Mouse (Mus musculus) heart, adult 2 months (tissue): ENCODE measurements around the gene Cnfn. TPM values are rescaled to one million over a fixed set of nuclear protein-coding genes. Genes with fewer than 3 reads are reported as not detected.

Experiments used
- DNase-seq, 2 experiments: peaks; one replicate each; pipeline ENCODE4 v3.0.0; 2021
- H3K27ac ChIP-seq: fragments of 200-600 bp; 2 replicates; pipeline ENCODE4 v1.8.1; 2022
- H3K27me3 ChIP-seq: fragments of 200-500 bp; 2 replicates; pipeline ENCODE4 v1.6.1; 2012; ENCODE audit warnings: mild to moderate bottlenecking, low read length, inconsistent platforms, mixed read lengths; ENCODE audit not compliant: control insufficient read depth, insufficient read depth
- H3K36me3 ChIP-seq: fragments of 200-500 bp; 2 replicates; pipeline ENCODE4 v1.6.1; 2012; ENCODE audit warnings: low read length, inconsistent platforms; ENCODE audit not compliant: control insufficient read depth, insufficient read depth
- H3K4me1 ChIP-seq: fragments of 200-500 bp; 2 replicates; pipeline ENCODE4 v1.6.1; 2011; ENCODE audit warnings: low read length; ENCODE audit not compliant: control insufficient read depth, insufficient read depth
- H3K4me3 ChIP-seq: fragments of 200-600 bp; 2 replicates; pipeline ENCODE4 v1.8.1; 2022
- H3K79me2 ChIP-seq: fragments of 200-500 bp; replicated peaks from 2 replicates; pipeline ENCODE4 v1.6.1; 2012; ENCODE audit warnings: mild to moderate bottlenecking, inconsistent platforms, low read length, moderate library complexity, mixed read lengths; ENCODE audit not compliant: control insufficient read depth, insufficient read depth
- H3K9ac ChIP-seq: fragments of 200-500 bp; 2 replicates; pipeline ENCODE4 v1.6.1; 2012; ENCODE audit warnings: low read depth, mild to moderate bottlenecking, control low read depth, inconsistent platforms, low read length, mixed read lengths
- CTCF ChIP-seq: fragments of 200-600 bp; IDR thresholded peaks from 2 replicates; pipeline ENCODE4 v1.8.1; 2022; ENCODE audit warnings: antibody characterized with exemption, mild to moderate bottlenecking, moderate library complexity
- EP300 ChIP-seq: fragments of 200-500 bp; IDR thresholded peaks from 2 replicates; pipeline ENCODE4 v1.6.1; 2011; ENCODE audit warnings: low read depth, low read length, control low read depth; ENCODE audit not compliant: insufficient read depth
- POLR2A ChIP-seq: fragments of 200-500 bp; IDR thresholded peaks from 2 replicates; pipeline ENCODE4 v1.6.1; 2011; ENCODE audit warnings: mild to moderate bottlenecking, low read depth, low read length, control low read depth; ENCODE audit not compliant: insufficient read depth
- WGBS: fragments of 180-500 bp; shearing (Covaris S2); methylation state at CpG from one replicate; pipeline ENCODE4 v1.1.7; 2018; 5-methylcytosine and 5-hydroxymethylcytosine counted together
- intact Hi-C: fragments of 180-260 bp; cut with DNase I; formaldehyde crosslinking; loops from one replicate; pipeline ENCODE4 v1.15.1; 2025
- polyA plus RNA-seq: library from polyadenylated mRNA; depleted of rRNA; stranded (reverse); fragments of >200 nt; gene quantifications from 2 replicates; pipeline ENCODE4 v1.2.3, GENCODE M21; 2012
- total RNA-seq, 2 experiments: library from RNA; stranded (reverse); gene quantifications; 2 replicates each; pipeline ENCODE4 v1.2.3; 2021

Gene Cnfn
- total and polyA plus RNA-seq, 3 experiments: not detected

DNA sequence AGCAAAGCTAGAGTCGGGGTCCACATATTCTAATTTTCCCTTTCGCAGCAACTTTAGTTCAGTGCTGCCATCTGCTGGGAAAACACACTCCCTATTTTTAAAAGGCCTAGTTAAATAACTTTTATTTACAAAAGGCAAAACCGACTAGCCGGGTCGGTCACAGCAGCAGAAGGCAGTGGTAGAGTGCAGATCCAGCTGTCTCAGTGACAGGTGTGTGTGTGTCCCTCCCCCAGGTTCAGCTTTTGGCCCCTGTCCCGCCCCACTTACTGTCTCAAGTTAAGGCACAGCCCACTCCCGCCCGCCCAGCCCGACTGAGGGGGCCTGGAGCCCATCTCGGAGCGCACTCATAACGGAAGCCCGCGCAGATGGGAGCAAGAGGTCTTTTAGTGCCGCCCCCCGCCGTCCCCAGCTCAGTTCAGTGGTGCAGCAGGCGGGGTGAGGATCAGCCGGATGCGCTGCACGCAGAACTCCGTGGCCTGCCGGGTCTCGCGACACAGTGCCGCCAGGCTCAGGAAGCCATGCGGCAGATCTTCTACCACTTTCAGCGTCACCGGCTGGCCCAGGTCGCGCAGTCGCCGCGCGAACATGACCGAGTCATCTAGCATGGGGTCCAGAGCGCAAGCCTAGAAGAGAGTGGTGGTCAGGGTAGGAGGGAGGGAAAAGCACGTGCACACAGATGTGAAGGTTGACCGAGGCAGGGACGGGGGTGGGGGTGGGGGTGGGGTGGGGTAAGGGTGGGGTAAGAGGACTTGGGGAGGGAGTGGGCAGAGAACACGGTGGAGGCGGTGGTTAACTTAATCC, 10.2 kb upstream of the Cnfn start:
- H3K79me2 ChIP-seq: no peaks in the 10 kb centered on the region
- H3K4me3 ChIP-seq: peak overlapping the region; percentile 28; the same call in 1 of the 2 replicates
- no peaks in the 10 kb centered on the region for H3K27me3 ChIP-seq
- DNase-seq: peak; percentile 64 to 65
- peak overlapping the region; percentile 21 for H3K27ac ChIP-seq
- WGBS: 22% methylated on average over 42 of the region's 42 CpGs
- peak overlapping the region; percentile 4; the same call in 1 of the 2 replicates for H3K9ac ChIP-seq
- peaks cover 7% of the 10 kb centered on the region for H3K4me1 ChIP-seq
- peak; percentile 68 for TF ChIP-seq CTCF
- TF ChIP-seq POLR2A: no peak
- intact Hi-C loops: loop anchor here (2.0 to 5.0 kb wide), 2 partner anchors 15 to 132 kb away; no protein-coding TSS in a partner anchor
- H3K36me3 ChIP-seq: peaks cover 2% of the 10 kb centered on the region

DNA sequence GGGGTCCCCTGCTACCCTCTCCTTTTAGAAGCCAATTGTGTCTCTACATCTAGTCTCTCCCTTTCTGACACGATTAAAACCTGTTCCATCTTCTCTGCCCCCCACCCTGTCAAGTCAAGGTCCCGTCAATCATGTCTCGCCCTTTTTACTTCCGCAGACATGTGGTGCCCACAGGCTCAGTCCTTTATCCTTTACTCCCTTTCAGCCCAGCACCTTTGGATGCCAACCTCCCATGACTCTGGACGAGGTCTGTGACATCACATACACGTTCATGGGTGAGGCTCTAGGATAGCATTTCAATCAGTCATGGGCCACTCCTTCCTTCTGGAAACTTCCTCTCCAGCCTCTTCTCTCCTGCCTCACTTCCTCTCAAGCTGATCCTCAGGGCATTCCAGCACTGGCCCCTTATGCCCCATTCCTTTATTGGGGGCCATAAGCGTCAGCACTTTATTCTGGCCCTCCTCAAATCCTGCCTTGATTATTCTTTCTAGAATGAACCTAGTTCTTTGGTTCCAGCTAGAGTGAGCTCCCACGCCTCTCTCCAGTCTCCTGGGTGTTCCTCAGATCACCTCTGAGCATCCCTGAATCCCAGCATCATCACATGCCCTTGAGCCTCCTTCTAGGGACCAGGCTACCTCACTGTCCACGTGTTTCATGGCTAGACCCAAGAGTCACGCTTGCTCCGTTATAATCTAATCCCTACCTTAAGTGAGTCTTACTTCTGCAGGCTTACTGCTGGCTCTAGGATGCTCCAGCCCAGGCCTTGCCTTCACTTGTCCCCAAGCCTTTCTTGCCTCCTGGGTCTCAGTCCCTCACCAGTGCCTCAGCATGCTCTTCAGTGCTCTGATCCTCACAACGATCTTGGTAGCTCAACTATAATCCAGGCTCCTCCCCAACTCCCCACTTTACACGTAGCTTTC, 8.9 kb upstream of the Cnfn start:
- DNase-seq: no peak
- Histone ChIP-seq H3K36me3 (peaks cover 2% of the 10 kb centered on the region), H3K4me3 (no peak overlapping the region), H3K79me2 (no peaks in the 10 kb centered on the region), H3K9ac (no peak overlapping the region), H3K27ac (no peak overlapping the region), H3K4me1 (peaks cover 5% of the 10 kb centered on the region), H3K27me3 (no peaks in the 10 kb centered on the region)
- WGBS: 74% methylated on average over 13 of the region's 13 CpGs
- no peak for TF ChIP-seq CTCF
- TF ChIP-seq EP300: peak; percentile 21; the same call in 1 of the 2 replicates
- peak; percentile 52 for TF ChIP-seq POLR2A
- intact Hi-C loops: loop anchor here (2.0 to 5.0 kb wide), 2 partner anchors 16 to 131 kb away; no protein-coding TSS in a partner anchor

DNA sequence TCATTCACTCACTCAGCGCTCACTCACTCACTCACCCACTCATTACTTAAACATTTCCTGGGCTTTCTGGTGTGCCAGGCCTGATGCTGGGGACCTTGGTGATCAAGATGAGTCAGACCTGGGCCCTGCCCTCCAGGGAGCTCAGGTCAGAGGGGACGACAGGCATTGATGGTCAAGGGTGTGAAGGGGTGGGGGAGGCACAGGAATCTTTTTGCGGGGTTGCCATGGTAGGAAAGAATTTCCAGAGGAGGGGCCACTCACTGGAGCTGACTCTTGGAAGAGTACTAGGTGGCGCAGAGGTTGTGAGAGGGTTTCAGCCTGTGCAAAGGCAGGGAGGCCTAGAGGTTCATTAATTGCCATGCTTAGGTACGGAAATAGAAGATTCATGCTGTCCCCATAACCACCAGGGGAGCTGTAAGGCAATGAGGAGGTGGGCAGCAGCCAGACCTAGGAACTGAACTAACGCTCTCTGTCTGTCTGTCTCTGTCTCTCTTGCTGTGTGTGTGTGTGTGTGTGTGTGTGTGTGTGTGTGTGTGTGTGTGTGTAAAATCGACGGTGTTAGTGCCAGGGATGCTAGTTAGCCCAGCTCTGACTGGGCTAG, 7.7 kb upstream of the Cnfn start:
- no peaks in the 10 kb centered on the region for H3K27me3 ChIP-seq
- TF ChIP-seq POLR2A (no peak), CTCF (peak; percentile 41)
- H3K27ac ChIP-seq: no peak overlapping the region; the same call in 1 of the 2 replicates
- DNase-seq: no peak
- H3K36me3 ChIP-seq: peaks cover 2% of the 10 kb centered on the region
- peak overlapping the region; percentile 56 for H3K4me3 ChIP-seq
- H3K9ac ChIP-seq: no peak overlapping the region; the same call in 1 of the 2 replicates
- no peaks in the 10 kb centered on the region for H3K79me2 ChIP-seq
- 33% methylated on average over 8 of the region's 8 CpGs for WGBS
- intact Hi-C loops: loop anchor here (5.0 kb wide), 1 partner anchor 130 kb away; no protein-coding TSS in a partner anchor
- peaks cover 4% of the 10 kb centered on the region for H3K4me1 ChIP-seq

DNA sequence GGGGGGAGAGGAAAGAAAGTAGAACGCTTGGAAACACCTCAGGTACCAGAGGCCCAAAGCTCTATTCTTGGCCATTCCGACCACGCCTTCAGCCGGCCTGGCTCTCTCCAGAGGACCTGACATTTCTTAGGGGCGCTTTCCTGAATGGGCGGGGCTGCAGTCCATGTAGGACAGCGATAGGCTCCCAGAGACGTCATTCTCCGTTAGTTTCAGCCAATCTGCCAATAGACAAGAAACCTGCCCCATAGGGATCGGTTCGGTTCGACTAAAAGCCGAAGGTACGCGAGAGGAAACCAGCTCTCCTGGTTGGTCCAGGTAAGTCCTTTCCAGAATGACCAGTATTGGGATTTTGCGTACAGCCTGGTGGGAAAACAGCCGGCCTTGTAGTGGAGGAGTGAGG, 7.0 kb upstream of the Cnfn start:
- Histone ChIP-seq H3K4me1 (peaks cover 4% of the 10 kb centered on the region), H3K4me3 (peak overlapping the region; percentile 56), H3K36me3 (peaks cover 2% of the 10 kb centered on the region), H3K27ac (peak overlapping the region; percentile 63), H3K27me3 (no peaks in the 10 kb centered on the region), H3K9ac (peak overlapping the region; percentile 43; the same call in 1 of the 2 replicates), H3K79me2 (no peaks in the 10 kb centered on the region)
- intact Hi-C loops: loop anchor here (5.0 kb wide), 1 partner anchor 129 kb away; no protein-coding TSS in a partner anchor
- 4% methylated on average over 17 of the region's 17 CpGs for WGBS
- TF ChIP-seq POLR2A: no peak
- no peak for TF ChIP-seq EP300
- TF ChIP-seq CTCF: peak; percentile 15; the same call in 1 of the 2 replicates
- peak; percentile 87 to 90 for DNase-seq

DNA sequence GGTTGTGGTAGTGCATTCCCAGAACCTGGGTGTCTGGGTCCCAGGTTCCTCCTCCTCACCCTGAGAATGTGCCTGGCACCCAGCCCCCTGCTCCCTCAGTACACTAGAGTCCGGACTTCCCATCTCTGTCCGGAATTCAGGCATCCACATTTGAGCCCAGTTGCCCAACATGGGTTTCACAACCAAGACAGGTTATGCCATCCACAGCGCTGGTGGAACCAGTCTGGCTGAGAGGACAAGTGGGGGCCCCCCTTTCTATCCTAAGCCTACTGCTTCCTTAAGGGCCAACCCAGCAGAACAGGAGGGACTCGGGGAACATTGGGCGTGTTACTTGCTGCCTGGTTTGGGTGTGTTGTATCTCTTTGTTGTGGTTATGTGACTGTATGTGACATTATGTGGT, 2.9 kb upstream of the Cnfn start:
- peaks cover 11% of the 10 kb centered on the region for H3K27me3 ChIP-seq
- no peaks in the 10 kb centered on the region for H3K36me3 ChIP-seq
- DNase-seq: no peak
- H3K27ac ChIP-seq: no peak overlapping the region
- no peak overlapping the region for H3K9ac ChIP-seq
- TF ChIP-seq CTCF (no peak), POLR2A (no peak), EP300 (no peak)
- WGBS: 89% methylated on average over 5 of the region's 5 CpGs
- peaks cover 4% of the 10 kb centered on the region for H3K4me1 ChIP-seq
- H3K4me3 ChIP-seq: no peak overlapping the region
- intact Hi-C loops: no loop called here
- no peaks in the 10 kb centered on the region for H3K79me2 ChIP-seq
